Mouse (Mus musculus): ENCODE data around the gene Tnik.

DNA sequence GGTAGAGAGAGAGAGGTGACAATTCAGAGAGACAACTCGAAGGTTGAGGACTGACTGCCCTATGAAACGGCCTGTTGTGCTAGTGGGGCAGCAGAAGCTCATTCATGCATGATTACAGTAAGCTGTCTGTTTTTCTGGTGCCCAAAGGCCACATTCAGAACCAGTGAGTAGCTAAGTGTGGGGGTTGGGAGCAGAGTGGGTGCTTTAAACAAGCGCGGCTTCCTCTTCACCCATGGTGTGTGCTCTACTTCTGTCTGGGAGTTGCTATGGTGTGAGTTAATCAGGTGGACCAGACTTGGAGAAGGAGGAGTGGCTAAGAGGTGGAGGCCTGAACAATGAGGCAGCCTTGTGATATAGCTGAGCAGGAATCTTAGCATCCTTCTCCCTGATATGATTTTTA, 2.2 kb downstream of the Tnik start:
- TF ChIP-seq GATA1 (IDR thresholded peaks at IDR 0.05; ENCODE audit: low read length) (no peak), TAL1 (IDR thresholded peaks at IDR 0.05; ENCODE audit: low read length) (no peak)

Measured in erythroblast, embryonic 14.5 days (primary cell).